Mouse (Mus musculus): ENCODE results near the gene Ctrb1.

GRCm38 (mm10) chr8:111709223-111709622, 18.4 kb upstream of the Ctrb1 start:
- TF ChIP-seq CTCF (IDR thresholded peaks at IDR 0.05; ENCODE audit: low read depth) (no peak), EP300 (IDR thresholded peaks at IDR 0.05; ENCODE audit: low read depth) (no peak)

Data from heart, postnatal 0 days (tissue).